Mouse (Mus musculus) spleen, postnatal 0 days (tissue): Measurements from ENCODE around the gene Gm10666. TPM values are rescaled to one million over a fixed set of nuclear protein-coding genes. Genes with fewer than 3 reads are reported as not detected.

Experiments
- polyA plus RNA-seq: library from polyadenylated mRNA; unstranded; fragments of >200 nt; fragmentation: Nextera tagmentation; extraction: Ambion mirVana; gene quantifications from 2 replicates; pipeline ENCODE4 v1.2.1, GENCODE M21; 2015

The Gm10666 gene
- not detected in 2 replicates for polyA plus RNA-seq

GRCm38 (mm10) chr7:22134641-22135040 is at the start of gene Gm10666:
Gm10666 (minus strand) TSS chr7:22134741.

GRCm38 (mm10) chr7:22163935-22164334 is 29.4 kb upstream of the Gm10666 start, which contains the start of gene Vmn1r142:
Vmn1r142 (minus strand) TSS chr7:22164035.

DNA sequence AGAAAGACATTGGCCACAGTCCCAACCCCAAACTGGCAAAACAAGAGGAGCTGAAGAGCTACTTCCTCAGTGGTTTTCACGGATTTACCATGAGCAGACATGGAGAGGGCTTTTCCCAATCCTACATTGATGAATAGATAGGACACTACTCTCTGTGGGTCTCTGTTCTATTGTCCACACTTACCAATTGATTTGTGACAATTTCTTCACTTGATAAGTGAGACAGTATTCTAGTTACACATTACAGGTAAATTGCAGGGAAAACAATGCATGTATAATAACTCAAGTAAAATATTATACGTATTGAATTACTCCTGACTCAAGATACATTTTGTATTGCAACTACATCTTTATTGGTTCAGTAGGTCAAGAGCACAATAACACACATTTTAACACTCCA is 16.4 kb downstream of the Gm10666 start, which contains the start of gene Gm16451:
Gene Gm16451 (minus strand): TSS at position 101 of the 400 bp plus-strand sequence.

Other genes starting within 250 kb of the Gm10666 start
- not detected in 2 replicates for gene Gm5891, start 213.4 kb downstream of the Gm10666 start, polyA plus RNA-seq
- gene Vmn1r137, start 140.2 kb downstream of the Gm10666 start, polyA plus RNA-seq: not detected in 2 replicates
- gene Vmn1r138, start 105.8 kb downstream of the Gm10666 start, polyA plus RNA-seq: not detected in 2 replicates
- not detected in 2 replicates for gene Gm6176, start 78.4 kb downstream of the Gm10666 start, polyA plus RNA-seq
- not detected in 2 replicates for gene Vmn1r139, start 65.7 kb downstream of the Gm10666 start, polyA plus RNA-seq
- gene Gm16451, start 16.5 kb downstream of the Gm10666 start, polyA plus RNA-seq: not detected in 2 replicates
- not detected in 2 replicates for gene Vmn1r142, start 29.3 kb upstream of the Gm10666 start, polyA plus RNA-seq
- not detected in 2 replicates for gene Vmn1r143, start 54.6 kb upstream of the Gm10666 start, polyA plus RNA-seq
- not detected in 2 replicates for gene Gm8653, start 66.5 kb upstream of the Gm10666 start, polyA plus RNA-seq
- gene Gm8453, start 94.7 kb upstream of the Gm10666 start, polyA plus RNA-seq: not detected in 2 replicates
- gene Gm4187, start 195.0 kb upstream of the Gm10666 start, polyA plus RNA-seq: not detected in 2 replicates
- not detected in 2 replicates for gene Gm8660, start 236.3 kb upstream of the Gm10666 start, polyA plus RNA-seq